Mouse (Mus musculus) retina, postnatal 1 day (tissue): ENCODE data around the gene Zfp322a.
"Not testable (repeated sequence)": the region's sequence is repeated elsewhere in the genome, so short reads cannot be mapped to it uniquely, and the experiment has no call there.

ENCODE experiments used
- DNase-seq: peaks from one replicate; pipeline ENCODE4 v3.0.0-alpha.2; 2012

Zfp322a gene

GRCm38 (mm10) chr13:23368583-23369420 lies at the start of gene Zfp322a:
Gene Zfp322a, minus strand, starts transcription at chr13:23369208.
- DNase-seq = peak; percentile 97

- peak; percentile 58 for DNase-seq
These were observed 43.9 kb upstream of the Zfp322a start for GRCm38 (mm10) chr13:23412630-23413521.

- peak; percentile 41 for DNase-seq
These were observed 43.2 kb upstream of the Zfp322a start for GRCm38 (mm10) chr13:23412211-23412629.

GRCm38 (mm10) chr13:23411311-23412210 lies 42.6 kb upstream of the Zfp322a start:
- DNase-seq = peak; percentile 44

- no peak for DNase-seq
These were observed 41.6 kb upstream of the Zfp322a start for GRCm38 (mm10) chr13:23410632-23411031.

GRCm38 (mm10) chr13:23402626-23403025 lies 33.6 kb upstream of the Zfp322a start:
- peak; percentile 49 for DNase-seq

GRCm38 (mm10) chr13:23401683-23402527 lies 32.9 kb upstream of the Zfp322a start:
- DNase-seq = peak; percentile 84

GRCm38 (mm10) chr13:23400771-23401682 lies 32.0 kb upstream of the Zfp322a start:
- no peak for DNase-seq

GRCm38 (mm10) chr13:23396913-23397312 lies 27.9 kb upstream of the Zfp322a start:
- peak; percentile 24 for DNase-seq

GRCm38 (mm10) chr13:23396246-23396703 lies 27.3 kb upstream of the Zfp322a start:
- DNase-seq = peak; percentile 61

- peak; percentile 44 for DNase-seq
These were observed 26.6 kb upstream of the Zfp322a start for GRCm38 (mm10) chr13:23395301-23396245.

- DNase-seq = no peak
These were observed 18.5 kb upstream of the Zfp322a start for GRCm38 (mm10) chr13:23387548-23387947.

GRCm38 (mm10) chr13:23383127-23383526 lies 14.1 kb upstream of the Zfp322a start:
- no peak for DNase-seq

- DNase-seq = no peak
These were observed 3.4 kb upstream of the Zfp322a start for GRCm38 (mm10) chr13:23372433-23372832.

- no peak for DNase-seq
These were observed 1.1 kb upstream of the Zfp322a start for GRCm38 (mm10) chr13:23370075-23370474.

- DNase-seq = no peak
These were observed 385 bp upstream of the Zfp322a start for GRCm38 (mm10) chr13:23369421-23369765.

- DNase-seq = no peak
These were observed 7.5 kb downstream of the Zfp322a start for GRCm38 (mm10) chr13:23361536-23361935.

GRCm38 (mm10) chr13:23354541-23354940 lies 14.5 kb downstream of the Zfp322a start:
- not testable (repeated sequence) for DNase-seq

GRCm38 (mm10) chr13:23317305-23317889 lies 51.6 kb downstream of the Zfp322a start:
- DNase-seq = no peak
